Mouse (Mus musculus): ENCODE results near the gene Pom121l2. TPM values are rescaled to one million over a fixed set of nuclear protein-coding genes. Genes with fewer than 3 reads are reported as not detected.

Gene Pom121l2
- not detected in 2 replicates for total RNA-seq (2017)

DNA sequence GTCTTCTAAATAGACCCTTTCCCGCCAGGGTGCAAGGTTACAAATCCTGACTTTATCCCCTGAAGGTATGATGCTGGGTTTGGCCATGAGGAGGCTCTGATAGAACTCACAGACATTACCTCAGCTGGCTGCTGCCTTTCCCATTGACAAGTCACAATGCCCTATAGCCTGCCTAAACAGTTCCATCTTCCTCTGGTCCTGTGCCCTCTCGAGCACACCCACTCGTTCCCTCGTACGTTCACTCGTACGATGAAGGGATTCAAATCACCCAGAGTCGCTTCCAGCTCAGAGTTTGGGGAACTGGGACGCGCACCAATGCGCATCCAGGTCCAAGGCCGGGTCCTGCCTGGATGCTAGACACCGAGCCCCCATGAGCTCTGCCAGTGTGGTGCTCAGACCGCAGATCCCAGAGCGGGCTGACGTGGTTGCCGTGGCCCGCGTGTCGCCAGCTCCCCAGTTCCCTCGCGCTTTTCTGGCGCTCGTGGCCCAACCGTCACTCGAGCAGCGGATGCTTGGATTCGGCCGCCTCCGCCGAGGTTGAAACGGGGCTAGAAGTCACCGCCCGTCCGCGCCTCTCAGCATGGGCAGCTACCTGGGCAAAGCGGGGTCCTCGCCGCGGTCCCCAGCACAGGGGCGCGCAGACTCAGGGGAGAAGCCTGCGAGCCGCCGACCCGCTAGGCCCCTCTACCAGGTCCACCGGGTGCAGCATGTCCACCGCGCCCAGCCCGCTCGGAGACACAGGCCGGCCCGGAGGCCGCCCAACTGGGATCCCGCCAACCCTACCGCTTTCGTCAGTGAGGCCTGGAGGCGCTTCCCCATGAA, at the start of gene Pom121l2:
TSS of gene Pom121l2 (plus strand) at position 214 of the 822 bp plus-strand sequence.
- ATAC-seq (ENCODE audit: extremely low read depth, insufficient number of reproducible peaks, low FRiP score, poor library complexity, severe bottlenecking), result 0 out of 2 replicates have a peak, but pooled peaks have one; percentile 16

GRCm38 (mm10) chr13:21931740-21932139, 49.3 kb upstream of the Pom121l2 start:
- no peak for ATAC-seq (ENCODE audit: extremely low read depth, insufficient number of reproducible peaks, low FRiP score, poor library complexity, severe bottlenecking)

- ATAC-seq (ENCODE audit: extremely low read depth, insufficient number of reproducible peaks, low FRiP score, poor library complexity, severe bottlenecking), result no peak
Observed at GRCm38 (mm10) chr13:21933626-21934548, 47.1 kb upstream of the Pom121l2 start.

DNA sequence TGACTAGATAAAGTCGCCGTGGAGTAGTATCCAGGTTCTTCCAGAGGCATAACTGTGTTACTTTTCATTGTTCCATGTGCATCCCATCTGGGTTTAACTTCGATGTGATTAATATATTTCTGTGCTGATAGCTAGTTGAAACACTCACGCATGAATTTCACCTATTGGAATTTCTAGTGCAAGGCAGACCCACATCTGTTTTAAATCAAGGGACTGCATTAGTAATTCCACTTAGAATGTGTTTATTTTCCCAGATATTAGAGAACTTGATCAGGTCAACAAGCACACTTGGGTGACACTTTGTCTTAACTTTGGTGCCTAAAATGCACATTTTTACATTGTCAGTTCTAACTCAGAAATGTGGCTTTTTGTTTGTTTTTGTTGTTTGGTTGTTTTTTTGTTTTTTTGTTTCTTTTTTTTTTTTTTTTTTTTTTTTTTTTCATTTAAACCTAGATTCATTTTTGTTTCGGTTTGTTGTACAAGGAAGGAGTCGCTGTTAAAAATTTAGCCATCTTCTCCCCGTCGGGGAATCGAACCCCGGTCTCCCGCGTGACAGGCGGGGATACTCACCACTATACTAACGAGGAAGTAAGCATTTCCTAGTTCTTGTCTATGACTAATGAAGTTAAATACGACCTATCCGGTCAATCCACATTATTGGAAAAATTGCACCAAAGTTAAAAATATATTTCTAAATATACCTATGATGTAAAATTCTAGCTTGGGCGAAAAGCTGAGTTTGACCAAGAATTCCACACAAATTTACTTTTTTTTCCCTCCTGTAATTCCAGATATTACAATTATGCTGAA, 45.8 kb upstream of the Pom121l2 start:
- peak; percentile 31; the same call in 1 of the 2 replicates for ATAC-seq (ENCODE audit: extremely low read depth, insufficient number of reproducible peaks, low FRiP score, poor library complexity, severe bottlenecking)

GRCm38 (mm10) chr13:21935833-21936232, 45.2 kb upstream of the Pom121l2 start:
- ATAC-seq (ENCODE audit: extremely low read depth, insufficient number of reproducible peaks, low FRiP score, poor library complexity, severe bottlenecking), result no peak

DNA sequence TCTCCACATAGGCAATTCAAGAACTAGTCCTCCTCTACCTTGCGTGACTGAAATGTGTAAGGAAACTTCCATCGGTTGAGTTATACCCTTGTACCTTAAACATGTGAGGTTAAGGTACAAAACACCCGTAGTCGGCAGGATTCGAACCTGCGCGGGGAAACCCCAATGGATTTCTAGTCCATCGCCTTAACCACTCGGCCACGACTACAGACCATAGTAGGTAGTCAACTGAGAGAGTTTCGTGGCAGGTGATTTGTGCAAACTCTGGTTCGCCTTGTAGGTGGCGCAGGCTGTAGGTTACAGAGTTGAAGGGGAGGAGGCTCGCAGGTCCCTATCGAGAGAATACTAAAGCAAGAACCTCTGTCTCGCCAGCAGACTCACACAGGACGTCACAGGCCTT, 44.0 kb upstream of the Pom121l2 start:
- ATAC-seq (ENCODE audit: extremely low read depth, insufficient number of reproducible peaks, low FRiP score, poor library complexity, severe bottlenecking), result no peak

GRCm38 (mm10) chr13:21940213-21940612, 40.8 kb upstream of the Pom121l2 start:
- ATAC-seq (ENCODE audit: extremely low read depth, insufficient number of reproducible peaks, low FRiP score, poor library complexity, severe bottlenecking), result peak; percentile 43; the same call in 1 of the 2 replicates

GRCm38 (mm10) chr13:21940811-21941321, 40.1 kb upstream of the Pom121l2 start:
- 0 out of 2 replicates have a peak, but pooled peaks have one; percentile 10 for ATAC-seq (ENCODE audit: extremely low read depth, insufficient number of reproducible peaks, low FRiP score, poor library complexity, severe bottlenecking)

DNA sequence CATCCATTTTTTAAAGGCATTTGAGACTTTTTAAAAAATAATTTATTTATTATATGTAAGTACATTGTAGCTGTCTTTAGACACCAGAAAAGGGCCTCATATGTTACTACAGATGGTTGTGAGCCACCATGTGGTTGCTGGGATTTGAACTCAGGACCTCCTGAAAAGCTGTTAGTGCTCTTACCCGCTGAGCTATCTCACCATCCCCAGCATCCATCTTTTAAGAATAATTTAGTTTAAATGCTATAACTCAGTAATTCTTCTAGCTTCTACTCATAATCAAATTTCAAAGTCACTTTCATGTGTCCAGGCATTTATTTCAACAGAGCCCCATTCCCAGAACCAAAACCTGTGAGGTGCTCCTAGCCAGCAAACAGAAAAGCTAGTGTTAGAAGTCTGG, 37.4 kb upstream of the Pom121l2 start:
- no peak for ATAC-seq (ENCODE audit: extremely low read depth, insufficient number of reproducible peaks, low FRiP score, poor library complexity, severe bottlenecking)

DNA sequence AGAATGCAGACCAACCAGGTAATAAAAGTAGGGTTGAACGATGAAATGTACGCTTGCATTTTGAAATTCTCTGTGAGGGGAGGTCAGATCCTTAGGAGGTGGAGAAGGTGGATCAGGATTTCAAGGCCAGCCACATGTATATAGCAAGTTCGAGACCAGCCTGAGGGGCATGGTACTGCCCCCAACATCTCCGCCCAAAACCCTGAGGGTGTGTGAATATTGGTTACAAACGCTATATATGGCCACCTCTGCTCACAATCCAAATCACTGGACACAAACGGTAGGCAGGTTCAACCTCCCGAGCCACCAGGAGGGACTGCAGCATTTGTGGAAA, 36.4 kb upstream of the Pom121l2 start:
- ATAC-seq (ENCODE audit: extremely low read depth, insufficient number of reproducible peaks, low FRiP score, poor library complexity, severe bottlenecking), result peak; percentile 14; the same call in 1 of the 2 replicates

- peak; percentile 59 for ATAC-seq (ENCODE audit: extremely low read depth, insufficient number of reproducible peaks, low FRiP score, poor library complexity, severe bottlenecking)
Observed at GRCm38 (mm10) chr13:21944926-21945740, 35.9 kb upstream of the Pom121l2 start, which contains the start of gene Zfp184. Gene Zfp184, plus strand, starts transcription at chr13:21945094.

- no peak for ATAC-seq (ENCODE audit: extremely low read depth, insufficient number of reproducible peaks, low FRiP score, poor library complexity, severe bottlenecking)
Observed at GRCm38 (mm10) chr13:21969269-21969668, 11.7 kb upstream of the Pom121l2 start.

DNA sequence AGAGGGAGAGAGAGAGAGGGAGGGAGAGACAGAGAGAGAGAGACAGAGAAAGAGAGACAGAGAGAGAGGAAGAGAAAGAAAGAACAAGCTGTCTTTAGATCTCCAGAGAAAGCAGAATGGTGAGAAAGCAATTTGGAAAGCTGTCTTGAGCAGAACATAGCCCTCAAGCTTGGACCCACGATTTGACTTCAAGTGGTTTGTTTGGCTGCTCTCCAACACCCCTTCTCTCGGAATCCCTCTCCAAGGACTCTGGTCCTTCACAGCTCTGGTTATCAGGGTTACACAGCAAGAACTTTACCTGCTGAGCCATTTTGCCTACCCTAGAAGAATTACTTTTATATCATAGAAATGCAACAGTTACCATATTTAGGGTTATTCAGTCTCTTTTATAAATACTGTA, 11.2 kb upstream of the Pom121l2 start:
- no peak for ATAC-seq (ENCODE audit: extremely low read depth, insufficient number of reproducible peaks, low FRiP score, poor library complexity, severe bottlenecking)

- no peak for ATAC-seq (ENCODE audit: extremely low read depth, insufficient number of reproducible peaks, low FRiP score, poor library complexity, severe bottlenecking)
Observed at GRCm38 (mm10) chr13:21971641-21972040, 9.4 kb upstream of the Pom121l2 start.

- peak; percentile 87 for ATAC-seq (ENCODE audit: extremely low read depth, insufficient number of reproducible peaks, low FRiP score, poor library complexity, severe bottlenecking)
Observed at GRCm38 (mm10) chr13:21974221-21974725, 6.7 kb upstream of the Pom121l2 start.

DNA sequence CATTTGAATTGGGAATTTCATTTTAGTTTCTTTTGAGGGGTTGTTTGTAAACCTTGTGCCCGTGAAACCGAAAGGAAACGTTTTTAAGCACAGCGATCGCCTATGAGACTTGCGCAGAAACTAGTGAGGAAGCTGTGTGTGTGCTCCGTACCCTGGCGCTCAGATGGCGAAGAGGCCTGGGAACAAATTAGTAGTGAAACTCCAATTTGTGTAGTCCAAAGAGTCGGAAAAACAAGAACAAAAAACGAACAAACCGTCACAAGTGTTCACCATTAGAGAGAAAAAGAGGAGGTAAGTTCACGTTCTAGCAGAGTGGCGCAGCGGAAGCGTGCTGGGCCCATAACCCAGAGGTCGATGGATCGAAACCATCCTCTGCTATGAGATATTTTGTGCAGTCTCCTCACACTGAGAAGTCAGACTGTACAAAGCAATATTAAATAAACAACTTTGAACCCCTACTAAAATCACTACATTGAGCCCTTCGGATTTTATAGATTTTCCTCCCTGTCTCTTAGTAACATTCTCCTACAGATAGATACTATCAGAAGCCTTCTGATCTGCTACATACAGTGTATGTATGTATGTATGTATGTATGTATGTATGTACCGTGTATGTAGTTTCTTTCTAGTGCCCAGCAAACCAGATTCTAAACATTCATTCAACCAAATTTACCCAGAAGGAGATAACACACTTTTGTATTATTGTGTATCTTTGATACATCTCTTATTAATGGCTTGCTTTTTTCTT, 6.1 kb upstream of the Pom121l2 start:
- peak; percentile 69 for ATAC-seq (ENCODE audit: extremely low read depth, insufficient number of reproducible peaks, low FRiP score, poor library complexity, severe bottlenecking)

GRCm38 (mm10) chr13:21981803-21982193, 804 bp downstream of the Pom121l2 start:
- no peak for ATAC-seq (ENCODE audit: extremely low read depth, insufficient number of reproducible peaks, low FRiP score, poor library complexity, severe bottlenecking)
